Mouse (Mus musculus) frontal cortex, adult (tissue): ENCODE results near the gene Tmem259.
A peak's percentile ranks its signal among the peaks of the same experiment; 100 is the strongest.

ENCODE experiments used
- ATAC-seq: cut with Nextera tagmentation; 2 replicates; pipeline ENCODE4 v1.9.2; 2017; ENCODE audit warnings: mild to moderate bottlenecking, moderate library complexity, mixed read lengths; ENCODE audit not compliant: low TSS enrichment

Gene Tmem259

GRCm38 (mm10) chr10:79984195-79984816, at the start of gene Tmem259:
Tmem259 (minus strand) TSS chr10:79984330.
- peak; percentile 42 for ATAC-seq

GRCm38 (mm10) chr10:80032799-80033480, 48.8 kb upstream of the Tmem259 start:
- ATAC-seq, result no peak

GRCm38 (mm10) chr10:80030736-80031135, 46.6 kb upstream of the Tmem259 start:
- ATAC-seq, result no peak

- no peak for ATAC-seq
Observed at GRCm38 (mm10) chr10:80030191-80030590, 46.1 kb upstream of the Tmem259 start.

- ATAC-seq, result no peak
Observed at GRCm38 (mm10) chr10:80028521-80028846, 44.4 kb upstream of the Tmem259 start.

- no peak for ATAC-seq
Observed at GRCm38 (mm10) chr10:80027681-80028520, 43.8 kb upstream of the Tmem259 start.

- no peak for ATAC-seq
Observed at GRCm38 (mm10) chr10:80025889-80026288, 41.8 kb upstream of the Tmem259 start.

GRCm38 (mm10) chr10:80025463-80025862, 41.3 kb upstream of the Tmem259 start:
- no peak for ATAC-seq

- ATAC-seq, result no peak
Observed at GRCm38 (mm10) chr10:80025044-80025347, 40.9 kb upstream of the Tmem259 start.

- no peak for ATAC-seq
Observed at GRCm38 (mm10) chr10:80024229-80025043, 40.3 kb upstream of the Tmem259 start.

- ATAC-seq, result no peak
Observed at GRCm38 (mm10) chr10:80023758-80024157, 39.6 kb upstream of the Tmem259 start.

- ATAC-seq, result no peak
Observed at GRCm38 (mm10) chr10:80022806-80023205, 38.7 kb upstream of the Tmem259 start.

- ATAC-seq, result no peak
Observed at GRCm38 (mm10) chr10:80022164-80022563, 38.0 kb upstream of the Tmem259 start.

- ATAC-seq, result no peak
Observed at GRCm38 (mm10) chr10:80021320-80021641, 37.2 kb upstream of the Tmem259 start.

- ATAC-seq, result no peak
Observed at GRCm38 (mm10) chr10:80020603-80021319, 36.6 kb upstream of the Tmem259 start.

- no peak for ATAC-seq
Observed at GRCm38 (mm10) chr10:80020191-80020590, 36.1 kb upstream of the Tmem259 start.

- ATAC-seq, result no peak
Observed at GRCm38 (mm10) chr10:80019471-80020131, 35.5 kb upstream of the Tmem259 start.

GRCm38 (mm10) chr10:80018739-80019297, 34.7 kb upstream of the Tmem259 start:
- ATAC-seq, result no peak

- ATAC-seq, result no peak
Observed at GRCm38 (mm10) chr10:80017771-80018170, 33.6 kb upstream of the Tmem259 start.

- no peak for ATAC-seq
Observed at GRCm38 (mm10) chr10:80017361-80017760, 33.2 kb upstream of the Tmem259 start.

GRCm38 (mm10) chr10:80016931-80017330, 32.8 kb upstream of the Tmem259 start:
- ATAC-seq, result no peak
